Mouse (Mus musculus): ENCODE measurements around the gene Efcab10.

Gene Efcab10

GRCm38 (mm10) chr12:33394804-33395623 lies at the start of gene Efcab10:
TSS of gene Efcab10 (plus strand) at chr12:33394854.
- DNase-seq (ENCODE audit: low read depth): no peak

- no peak for DNase-seq (ENCODE audit: low read depth)
Observed at GRCm38 (mm10) chr12:33344970-33345772, 49.5 kb upstream of the Efcab10 start.

GRCm38 (mm10) chr12:33345773-33346435 lies 48.8 kb upstream of the Efcab10 start:
- DNase-seq (ENCODE audit: low read depth): no peak

- no peak for DNase-seq (ENCODE audit: low read depth)
Observed at GRCm38 (mm10) chr12:33352671-33353070, 42.0 kb upstream of the Efcab10 start.

GRCm38 (mm10) chr12:33358345-33358744 lies 36.3 kb upstream of the Efcab10 start:
- no peak for DNase-seq (ENCODE audit: low read depth)

GRCm38 (mm10) chr12:33359209-33359608 lies 35.4 kb upstream of the Efcab10 start:
- DNase-seq (ENCODE audit: low read depth): peak; percentile 60

GRCm38 (mm10) chr12:33359878-33360482 lies 34.7 kb upstream of the Efcab10 start:
- no peak for DNase-seq (ENCODE audit: low read depth)

GRCm38 (mm10) chr12:33360729-33361128 lies 33.9 kb upstream of the Efcab10 start:
- DNase-seq (ENCODE audit: low read depth): no peak

GRCm38 (mm10) chr12:33364511-33364910 lies 30.1 kb upstream of the Efcab10 start:
- no peak for DNase-seq (ENCODE audit: low read depth)

- DNase-seq (ENCODE audit: low read depth): no peak
Observed at GRCm38 (mm10) chr12:33365133-33365532, 29.5 kb upstream of the Efcab10 start.

- DNase-seq (ENCODE audit: low read depth): peak; percentile 19
Observed at GRCm38 (mm10) chr12:33369555-33369954, 25.1 kb upstream of the Efcab10 start.

GRCm38 (mm10) chr12:33379624-33380445 lies 14.8 kb upstream of the Efcab10 start:
- DNase-seq (ENCODE audit: low read depth): peak; percentile 91

- DNase-seq (ENCODE audit: low read depth): peak; percentile 68
Observed at GRCm38 (mm10) chr12:33388842-33389241, 5.8 kb upstream of the Efcab10 start.

- peak; percentile 67 for DNase-seq (ENCODE audit: low read depth)
Observed at GRCm38 (mm10) chr12:33390844-33391560, 3.7 kb upstream of the Efcab10 start.

GRCm38 (mm10) chr12:33403265-33403693 lies 8.6 kb downstream of the Efcab10 start:
- peak; percentile 76 for DNase-seq (ENCODE audit: low read depth)

- no peak for DNase-seq (ENCODE audit: low read depth)
Observed at GRCm38 (mm10) chr12:33404996-33405395, 10.3 kb downstream of the Efcab10 start.

- DNase-seq (ENCODE audit: low read depth): no peak
Observed at GRCm38 (mm10) chr12:33405398-33406026, 10.9 kb downstream of the Efcab10 start.

- DNase-seq (ENCODE audit: low read depth): peak; percentile 26
Observed at GRCm38 (mm10) chr12:33411580-33412151, 17.0 kb downstream of the Efcab10 start.

GRCm38 (mm10) chr12:33424329-33424728 lies 29.7 kb downstream of the Efcab10 start:
- DNase-seq (ENCODE audit: low read depth): peak; percentile 77

- DNase-seq (ENCODE audit: low read depth): no peak
Observed at GRCm38 (mm10) chr12:33427293-33427692, 32.6 kb downstream of the Efcab10 start.
